Mouse (Mus musculus): ENCODE results near the gene Sidt2. TPM values are rescaled to one million over a fixed set of nuclear protein-coding genes. Genes with fewer than 3 reads are reported as not detected.

Sidt2 gene
- polyA plus RNA-seq, 1 experiment from 2014 or later, result 43.9 TPM

- ATAC-seq (ENCODE audit: insufficient number of reproducible peaks, insufficient read depth, low FRiP score, low read depth), result no peak
- no peak overlapping the region for H3K4me2 ChIP-seq (ENCODE audit: low read length)
- H3K4me3 ChIP-seq (ENCODE audit: control insufficient read depth in 1 of 2, insufficient read depth in 1 of 2, low read depth in 1 of 2, low read length in 2 of 2), result no peak overlapping the region
- H3K27me3 ChIP-seq (ENCODE audit: control insufficient read depth, insufficient read depth, low read length), result no peaks in the 10 kb centered on the region
- H3K27ac ChIP-seq (replicated peaks in 1 of 2; ENCODE audit: control insufficient read depth in 1 of 2, insufficient read depth in 1 of 2, low read depth in 2 of 2, low read length in 2 of 2), result no peak overlapping the region
- no peaks in the 10 kb centered on the region for H3K9me3 ChIP-seq (ENCODE audit: control insufficient read depth, low read length)
- H3K36me3 ChIP-seq (ENCODE audit: control insufficient read depth, insufficient read depth, low read length), result peaks cover 100% of the 10 kb centered on the region
- H3K4me1 ChIP-seq (ENCODE audit: control insufficient read depth in 2 of 2, insufficient read depth in 2 of 2, low read length in 2 of 2), result no peaks in the 10 kb centered on the region
- WGBS, result 87% methylated on average over 13 of the region's 13 CpGs
- H3K9ac ChIP-seq (ENCODE audit: low read length), result no peak overlapping the region
Observed at GRCm38 (mm10) chr9:45945721-45946120, 9.3 kb downstream of the Sidt2 start.

- H3K9me3 ChIP-seq (ENCODE audit: control insufficient read depth, low read length), result no peaks in the 10 kb centered on the region
- no peak for ATAC-seq (ENCODE audit: insufficient number of reproducible peaks, insufficient read depth, low FRiP score, low read depth)
- H3K27ac ChIP-seq (replicated peaks in 1 of 2; ENCODE audit: control insufficient read depth in 1 of 2, insufficient read depth in 1 of 2, low read depth in 2 of 2, low read length in 2 of 2), result no peak overlapping the region
- H3K4me1 ChIP-seq (ENCODE audit: control insufficient read depth in 2 of 2, insufficient read depth in 2 of 2, low read length in 2 of 2), result no peaks in the 10 kb centered on the region
- H3K27me3 ChIP-seq (ENCODE audit: control insufficient read depth, insufficient read depth, low read length), result no peaks in the 10 kb centered on the region
- no peak overlapping the region for H3K4me3 ChIP-seq (ENCODE audit: control insufficient read depth in 1 of 2, insufficient read depth in 1 of 2, low read depth in 1 of 2, low read length in 2 of 2)
- no peak overlapping the region for H3K9ac ChIP-seq (ENCODE audit: low read length)
- WGBS, result 81% methylated on average over 13 of the region's 13 CpGs
- H3K36me3 ChIP-seq (ENCODE audit: control insufficient read depth, insufficient read depth, low read length), result peaks cover 96% of the 10 kb centered on the region
- no peak overlapping the region for H3K4me2 ChIP-seq (ENCODE audit: low read length)
Observed at GRCm38 (mm10) chr9:45944506-45945400, 10.3 kb downstream of the Sidt2 start.

- Histone ChIP-seq H3K9ac (ENCODE audit: low read length) (no peak overlapping the region), H3K27ac (replicated peaks in 1 of 2; ENCODE audit: control insufficient read depth in 1 of 2, insufficient read depth in 1 of 2, low read depth in 2 of 2, low read length in 2 of 2) (no peak overlapping the region), H3K27me3 (ENCODE audit: control insufficient read depth, insufficient read depth, low read length) (no peaks in the 10 kb centered on the region), H3K9me3 (ENCODE audit: control insufficient read depth, low read length) (no peaks in the 10 kb centered on the region), H3K4me2 (ENCODE audit: low read length) (no peak overlapping the region), H3K36me3 (ENCODE audit: control insufficient read depth, insufficient read depth, low read length) (peaks cover 96% of the 10 kb centered on the region), H3K4me1 (ENCODE audit: control insufficient read depth in 2 of 2, insufficient read depth in 2 of 2, low read length in 2 of 2) (no peaks in the 10 kb centered on the region), H3K4me3 (ENCODE audit: control insufficient read depth in 1 of 2, insufficient read depth in 1 of 2, low read depth in 1 of 2, low read length in 2 of 2) (no peak overlapping the region)
- 88% methylated on average over 8 of the region's 8 CpGs for WGBS
- ATAC-seq (ENCODE audit: insufficient number of reproducible peaks, insufficient read depth, low FRiP score, low read depth), result no peak
Observed at GRCm38 (mm10) chr9:45943628-45944505, 11.2 kb downstream of the Sidt2 start.

- Histone ChIP-seq H3K36me3 (ENCODE audit: control insufficient read depth, insufficient read depth, low read length) (peaks cover 96% of the 10 kb centered on the region), H3K9me3 (ENCODE audit: control insufficient read depth, low read length) (no peaks in the 10 kb centered on the region), H3K9ac (ENCODE audit: low read length) (no peak overlapping the region), H3K27ac (replicated peaks in 1 of 2; ENCODE audit: control insufficient read depth in 1 of 2, insufficient read depth in 1 of 2, low read depth in 2 of 2, low read length in 2 of 2) (no peak overlapping the region), H3K4me3 (ENCODE audit: control insufficient read depth in 1 of 2, insufficient read depth in 1 of 2, low read depth in 1 of 2, low read length in 2 of 2) (no peak overlapping the region), H3K27me3 (ENCODE audit: control insufficient read depth, insufficient read depth, low read length) (no peaks in the 10 kb centered on the region), H3K4me1 (ENCODE audit: control insufficient read depth in 2 of 2, insufficient read depth in 2 of 2, low read length in 2 of 2) (no peaks in the 10 kb centered on the region), H3K4me2 (ENCODE audit: low read length) (no peak overlapping the region)
- no peak for ATAC-seq (ENCODE audit: insufficient number of reproducible peaks, insufficient read depth, low FRiP score, low read depth)
- WGBS, result 77% methylated on average over 8 of the region's 8 CpGs
Observed at GRCm38 (mm10) chr9:45942916-45943315, 12.1 kb downstream of the Sidt2 start.

GRCm38 (mm10) chr9:45942464-45942863, 12.6 kb downstream of the Sidt2 start:
- H3K27ac ChIP-seq (replicated peaks in 1 of 2; ENCODE audit: control insufficient read depth in 1 of 2, insufficient read depth in 1 of 2, low read depth in 2 of 2, low read length in 2 of 2), result no peak overlapping the region
- no peak overlapping the region for H3K4me2 ChIP-seq (ENCODE audit: low read length)
- no peaks in the 10 kb centered on the region for H3K9me3 ChIP-seq (ENCODE audit: control insufficient read depth, low read length)
- no peaks in the 10 kb centered on the region for H3K4me1 ChIP-seq (ENCODE audit: control insufficient read depth in 2 of 2, insufficient read depth in 2 of 2, low read length in 2 of 2)
- H3K4me3 ChIP-seq (ENCODE audit: control insufficient read depth in 1 of 2, insufficient read depth in 1 of 2, low read depth in 1 of 2, low read length in 2 of 2), result no peak overlapping the region
- H3K9ac ChIP-seq (ENCODE audit: low read length), result no peak overlapping the region
- H3K27me3 ChIP-seq (ENCODE audit: control insufficient read depth, insufficient read depth, low read length), result no peaks in the 10 kb centered on the region
- WGBS, result 88% methylated on average over 16 of the region's 16 CpGs
- peaks cover 92% of the 10 kb centered on the region for H3K36me3 ChIP-seq (ENCODE audit: control insufficient read depth, insufficient read depth, low read length)
- no peak for ATAC-seq (ENCODE audit: insufficient number of reproducible peaks, insufficient read depth, low FRiP score, low read depth)

- H3K36me3 ChIP-seq (ENCODE audit: control insufficient read depth, insufficient read depth, low read length), result peaks cover 82% of the 10 kb centered on the region
- no peak for ATAC-seq (ENCODE audit: insufficient number of reproducible peaks, insufficient read depth, low FRiP score, low read depth)
Observed at GRCm38 (mm10) chr9:45941329-45941888, 13.6 kb downstream of the Sidt2 start.

GRCm38 (mm10) chr9:45939794-45940193, 15.3 kb downstream of the Sidt2 start:
- no peak overlapping the region for H3K9ac ChIP-seq (ENCODE audit: low read length)
- H3K27ac ChIP-seq (replicated peaks in 1 of 2; ENCODE audit: control insufficient read depth in 1 of 2, insufficient read depth in 1 of 2, low read depth in 2 of 2, low read length in 2 of 2), result no peak overlapping the region
- H3K4me1 ChIP-seq (ENCODE audit: control insufficient read depth in 2 of 2, insufficient read depth in 2 of 2, low read length in 2 of 2), result peaks cover 9 to 12% of the 10 kb centered on the region in 2 experiments
- WGBS, result 90% methylated on average over 6 of the region's 6 CpGs
- no peak overlapping the region for H3K4me2 ChIP-seq (ENCODE audit: low read length)
- no peaks in the 10 kb centered on the region for H3K27me3 ChIP-seq (ENCODE audit: control insufficient read depth, insufficient read depth, low read length)
- peaks cover 66% of the 10 kb centered on the region for H3K36me3 ChIP-seq (ENCODE audit: control insufficient read depth, insufficient read depth, low read length)
- no peak overlapping the region for H3K4me3 ChIP-seq (ENCODE audit: control insufficient read depth in 1 of 2, insufficient read depth in 1 of 2, low read depth in 1 of 2, low read length in 2 of 2)
- ATAC-seq (ENCODE audit: insufficient number of reproducible peaks, insufficient read depth, low FRiP score, low read depth), result no peak
- H3K9me3 ChIP-seq (ENCODE audit: control insufficient read depth, low read length), result no peaks in the 10 kb centered on the region

More at GRCm38 (mm10) chr9:45941329-45941888, 13.6 kb downstream of the Sidt2 start:
- H3K9me3 ChIP-seq (ENCODE audit: control insufficient read depth, low read length), result no peaks in the 10 kb centered on the region
- peaks cover 0 to 4% of the 10 kb centered on the region in 2 experiments; a peak in 3 of 4 replicates for H3K4me1 ChIP-seq (ENCODE audit: control insufficient read depth in 2 of 2, insufficient read depth in 2 of 2, low read length in 2 of 2)
- H3K4me2 ChIP-seq (ENCODE audit: low read length), result no peak overlapping the region
- WGBS, result 73% methylated on average over 18 of the region's 18 CpGs
- H3K27me3 ChIP-seq (ENCODE audit: control insufficient read depth, insufficient read depth, low read length), result no peaks in the 10 kb centered on the region
- H3K4me3 ChIP-seq (ENCODE audit: control insufficient read depth in 1 of 2, insufficient read depth in 1 of 2, low read depth in 1 of 2, low read length in 2 of 2), result no peak overlapping the region
- no peak overlapping the region for H3K9ac ChIP-seq (ENCODE audit: low read length)
- no peak overlapping the region for H3K27ac ChIP-seq (replicated peaks in 1 of 2; ENCODE audit: control insufficient read depth in 1 of 2, insufficient read depth in 1 of 2, low read depth in 2 of 2, low read length in 2 of 2)
